Mouse (Mus musculus): ENCODE results near the gene Pfkl. TPM values are rescaled to one million over a fixed set of nuclear protein-coding genes. Genes with fewer than 3 reads are reported as not detected.
A peak's percentile ranks its signal among the peaks of the same experiment; 100 is the strongest.

Gene Pfkl
- 193 and 202 TPM in 2 replicates for polyA plus RNA-seq (2015; fragmentation: Nextera tagmentation; extraction: Ambion mirVana)

DNA sequence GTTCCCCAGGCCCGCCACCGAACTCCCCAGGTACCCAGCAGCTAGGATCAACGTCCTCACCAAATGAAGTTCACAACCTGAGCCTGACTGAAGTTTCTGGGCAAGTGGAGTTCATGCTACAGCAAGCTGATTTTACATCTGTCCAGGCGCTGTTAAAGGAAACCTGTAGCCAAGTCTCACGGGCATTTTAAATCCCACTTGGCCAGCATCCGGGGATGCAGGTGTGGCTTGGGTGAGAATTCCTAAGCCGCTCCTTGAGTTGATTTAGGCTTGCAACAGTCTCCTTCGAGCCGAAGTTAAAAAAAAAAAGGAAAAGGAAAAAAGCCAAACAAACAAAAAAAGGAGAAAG lies at the start of gene Pfkl:
Gene Pfkl, minus strand, starts transcription at position 139 of the 349 bp plus-strand sequence.
- no peak for ATAC-seq (ENCODE audit: insufficient read depth, low FRiP score, low read depth)
- WGBS = 0% methylated on average over 9 of the region's 9 CpGs

GRCm38 (mm10) chr10:78057056-78057455 lies 47.2 kb upstream of the Pfkl start:
- ATAC-seq (ENCODE audit: insufficient read depth, low FRiP score, low read depth) = no peak

More for the DNA sequence above, at the start of gene Pfkl:
- Histone ChIP-seq H3K27ac (peak within 1 kb of the TSS; percentile 100), H3K9me3 (no peaks in the 10 kb centered on the region), H3K4me3 (replicated peaks) (peak within 1 kb of the TSS; percentile 90), H3K4me2 (peak within 1 kb of the TSS; percentile 74), H3K9ac (peak within 1 kb of the TSS; percentile 87), H3K36me3 (no peaks in the 10 kb centered on the region), H3K4me1 (peaks cover 34% of the 10 kb centered on the region), H3K27me3 (replicated peaks) (no peaks in the 10 kb centered on the region)

DNA sequence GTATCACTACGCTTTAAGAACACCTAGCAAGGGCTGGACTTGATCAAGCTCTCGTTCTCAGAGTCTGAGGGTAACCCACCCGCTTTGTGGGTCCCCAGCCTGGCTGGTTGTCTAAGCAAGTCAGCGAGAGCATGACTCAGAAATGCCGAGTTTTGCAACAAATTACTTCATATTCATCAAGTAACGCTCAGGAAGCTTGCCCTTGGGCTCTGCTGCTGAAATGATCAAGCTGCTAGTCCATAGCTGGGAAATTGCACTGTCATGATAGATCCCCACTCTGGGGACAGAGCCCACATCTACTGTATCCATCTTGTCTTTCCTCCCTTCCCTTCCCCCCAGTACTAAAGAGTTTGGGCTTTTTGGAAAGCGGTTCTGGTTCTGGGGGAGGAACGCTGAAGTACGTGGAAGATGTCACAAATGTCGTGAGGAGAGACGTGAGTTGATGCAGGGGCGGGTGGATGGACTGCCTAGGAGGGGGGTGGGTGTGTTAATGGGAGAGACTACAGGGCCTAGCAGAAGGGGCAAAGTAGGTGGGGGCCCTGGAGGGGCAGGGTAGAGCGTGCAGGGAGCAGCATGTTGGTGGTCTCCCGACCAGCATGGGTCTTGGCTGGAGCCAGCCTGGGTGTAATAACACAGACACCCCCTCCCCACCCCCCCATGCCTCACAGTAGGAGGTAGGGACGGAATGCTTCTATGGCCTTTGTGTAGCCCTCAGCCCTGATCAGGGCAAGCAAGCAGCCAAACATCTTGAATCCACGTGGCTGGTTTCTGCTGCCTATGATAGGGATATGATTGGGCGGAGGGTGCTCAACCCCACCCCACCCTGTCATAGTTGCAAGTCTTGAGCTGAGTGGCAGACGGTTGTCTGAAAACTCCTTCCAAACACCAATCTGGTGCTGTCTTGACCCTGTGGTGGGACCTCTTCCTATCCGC lies 45.0 kb upstream of the Pfkl start:
- no peak for ATAC-seq (ENCODE audit: insufficient read depth, low FRiP score, low read depth)
- H3K27ac ChIP-seq = no peak overlapping the region
- no peak overlapping the region for H3K4me3 ChIP-seq (replicated peaks)
- no peaks in the 10 kb centered on the region for H3K9me3 ChIP-seq
- H3K27me3 ChIP-seq (replicated peaks) = no peaks in the 10 kb centered on the region
- WGBS = 62% methylated on average over 19 of the region's 19 CpGs
- H3K9ac ChIP-seq = no peak overlapping the region
- H3K4me1 ChIP-seq = no peaks in the 10 kb centered on the region
- H3K4me2 ChIP-seq = no peak overlapping the region
- no peaks in the 10 kb centered on the region for H3K36me3 ChIP-seq

More at GRCm38 (mm10) chr10:78057056-78057455, 47.2 kb upstream of the Pfkl start:
- Histone ChIP-seq H3K4me3 (replicated peaks) (no peak overlapping the region), H3K4me2 (no peak overlapping the region), H3K27ac (no peak overlapping the region), H3K9ac (no peak overlapping the region), H3K27me3 (replicated peaks) (no peaks in the 10 kb centered on the region), H3K36me3 (no peaks in the 10 kb centered on the region), H3K4me1 (no peaks in the 10 kb centered on the region), H3K9me3 (no peaks in the 10 kb centered on the region)
- WGBS = 86% methylated on average over 8 of the region's 8 CpGs

GRCm38 (mm10) chr10:78049519-78050035 lies 39.7 kb upstream of the Pfkl start:
- WGBS = 52% methylated on average over 11 of the region's 11 CpGs
- no peaks in the 10 kb centered on the region for H3K36me3 ChIP-seq
- no peak for ATAC-seq (ENCODE audit: insufficient read depth, low FRiP score, low read depth)

GRCm38 (mm10) chr10:78048061-78048730 lies 38.3 kb upstream of the Pfkl start:
- Histone ChIP-seq H3K4me2 (no peak overlapping the region), H3K27me3 (replicated peaks) (no peaks in the 10 kb centered on the region), H3K4me1 (peaks cover 3% of the 10 kb centered on the region), H3K27ac (no peak overlapping the region), H3K9me3 (no peaks in the 10 kb centered on the region), H3K36me3 (no peaks in the 10 kb centered on the region), H3K9ac (no peak overlapping the region), H3K4me3 (replicated peaks) (no peak overlapping the region)
- no peak for ATAC-seq (ENCODE audit: insufficient read depth, low FRiP score, low read depth)
- 76% methylated on average over 9 of the region's 10 CpGs for WGBS

More at GRCm38 (mm10) chr10:78049519-78050035, 39.7 kb upstream of the Pfkl start:
- H3K4me3 ChIP-seq (replicated peaks) = no peak overlapping the region
- no peaks in the 10 kb centered on the region for H3K27me3 ChIP-seq (replicated peaks)
- no peaks in the 10 kb centered on the region for H3K4me1 ChIP-seq
- no peak overlapping the region for H3K27ac ChIP-seq
- no peaks in the 10 kb centered on the region for H3K9me3 ChIP-seq
- no peak overlapping the region for H3K9ac ChIP-seq
- H3K4me2 ChIP-seq = no peak overlapping the region

DNA sequence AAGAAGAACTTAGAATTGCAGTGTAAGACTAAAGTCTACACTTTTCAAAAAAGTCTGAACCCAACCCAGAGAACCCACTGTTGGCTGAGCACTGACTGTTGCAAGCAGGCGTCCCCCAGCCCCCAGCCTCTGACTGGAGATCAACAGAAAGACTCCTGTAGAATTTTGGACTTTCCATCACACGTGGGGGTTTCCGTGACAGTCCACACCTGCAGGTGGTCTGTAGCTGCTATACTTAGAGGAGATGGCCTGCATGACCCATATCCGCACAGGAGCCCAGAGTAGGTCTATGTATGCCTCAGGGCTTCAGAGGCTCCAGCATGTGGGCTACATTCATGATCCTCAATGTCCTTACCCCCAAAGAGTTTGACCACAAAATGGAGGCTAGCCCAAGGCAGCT lies 36.5 kb upstream of the Pfkl start:
- H3K4me2 ChIP-seq = no peak overlapping the region
- 75% methylated on average over 4 of the region's 4 CpGs for WGBS
- H3K27ac ChIP-seq = no peak overlapping the region
- 0 out of 2 replicates have a peak, but pooled peaks cover 5% of the 10 kb centered on the region for H3K27me3 ChIP-seq (replicated peaks)
- H3K4me1 ChIP-seq = peaks cover 6% of the 10 kb centered on the region
- H3K9ac ChIP-seq = no peak overlapping the region
- H3K9me3 ChIP-seq = no peaks in the 10 kb centered on the region
- H3K36me3 ChIP-seq = no peaks in the 10 kb centered on the region
- no peak for ATAC-seq (ENCODE audit: insufficient read depth, low FRiP score, low read depth)
- H3K4me3 ChIP-seq (replicated peaks) = no peak overlapping the region

- no peak for ATAC-seq (ENCODE audit: insufficient read depth, low FRiP score, low read depth)
- H3K27ac ChIP-seq = no peak overlapping the region
- H3K4me1 ChIP-seq = peaks cover 6% of the 10 kb centered on the region
- 68% methylated on average over 1 of the region's 1 CpGs for WGBS
- H3K4me2 ChIP-seq = no peak overlapping the region
- no peaks in the 10 kb centered on the region for H3K9me3 ChIP-seq
- H3K36me3 ChIP-seq = no peaks in the 10 kb centered on the region
- no peak overlapping the region for H3K9ac ChIP-seq
- H3K27me3 ChIP-seq (replicated peaks) = 0 out of 2 replicates have a peak, but pooled peaks cover 5% of the 10 kb centered on the region
- H3K4me3 ChIP-seq (replicated peaks) = no peak overlapping the region
These were observed 34.6 kb upstream of the Pfkl start for GRCm38 (mm10) chr10:78044531-78044930.

DNA sequence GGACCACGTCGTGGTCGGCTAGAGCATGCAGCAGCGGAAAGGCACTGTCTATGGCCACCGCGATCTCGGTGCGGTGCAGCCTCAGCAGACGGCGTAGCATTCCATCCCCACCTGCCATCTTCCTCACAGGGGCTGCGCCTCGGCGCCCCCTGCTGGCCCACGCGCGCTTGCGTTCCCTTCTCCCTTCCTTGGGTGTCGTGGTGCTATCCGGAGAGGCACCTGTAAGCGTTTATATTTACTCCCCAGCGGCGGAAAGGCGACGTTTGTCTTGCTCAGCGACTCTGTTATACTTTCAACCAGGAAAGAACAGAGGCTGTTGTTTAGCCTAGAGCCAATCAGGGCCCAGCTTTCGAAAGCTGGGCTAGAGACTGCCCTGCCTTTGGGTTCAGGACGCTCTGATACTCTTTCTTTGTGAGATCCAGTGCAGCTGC lies 33.5 kb upstream of the Pfkl start, which contains the start of gene Aire:
Gene Aire, minus strand, starts transcription at position 205 of the 431 bp plus-strand sequence.
- Histone ChIP-seq H3K9me3 (no peaks in the 10 kb centered on the region), H3K27me3 (replicated peaks) (0 out of 2 replicates have a peak, but pooled peaks cover 5% of the 10 kb centered on the region), H3K9ac (no peak within 1 kb of the TSS), H3K27ac (no peak within 1 kb of the TSS), H3K36me3 (no peaks in the 10 kb centered on the region), H3K4me2 (peak within 1 kb of the TSS; percentile 54), H3K4me3 (replicated peaks) (peak within 1 kb of the TSS; percentile 9), H3K4me1 (peaks cover 6% of the 10 kb centered on the region)
- 3% methylated on average over 27 of the region's 27 CpGs for WGBS
- ATAC-seq (ENCODE audit: insufficient read depth, low FRiP score, low read depth) = peak; percentile 44

- Histone ChIP-seq H3K9me3 (no peaks in the 10 kb centered on the region), H3K4me1 (peaks cover 6% of the 10 kb centered on the region), H3K9ac (no peak overlapping the region), H3K27ac (no peak overlapping the region), H3K36me3 (no peaks in the 10 kb centered on the region), H3K4me3 (replicated peaks) (peak overlapping the region; percentile 9), H3K27me3 (replicated peaks) (0 out of 2 replicates have a peak, but pooled peaks cover 5% of the 10 kb centered on the region), H3K4me2 (peak overlapping the region; percentile 54)
- WGBS = 59% methylated on average over 14 of the region's 14 CpGs
- ATAC-seq (ENCODE audit: insufficient read depth, low FRiP score, low read depth) = 0 out of 2 replicates have a peak, but pooled peaks have one; percentile 24
These were observed 33.0 kb upstream of the Pfkl start for GRCm38 (mm10) chr10:78042697-78043405.

DNA sequence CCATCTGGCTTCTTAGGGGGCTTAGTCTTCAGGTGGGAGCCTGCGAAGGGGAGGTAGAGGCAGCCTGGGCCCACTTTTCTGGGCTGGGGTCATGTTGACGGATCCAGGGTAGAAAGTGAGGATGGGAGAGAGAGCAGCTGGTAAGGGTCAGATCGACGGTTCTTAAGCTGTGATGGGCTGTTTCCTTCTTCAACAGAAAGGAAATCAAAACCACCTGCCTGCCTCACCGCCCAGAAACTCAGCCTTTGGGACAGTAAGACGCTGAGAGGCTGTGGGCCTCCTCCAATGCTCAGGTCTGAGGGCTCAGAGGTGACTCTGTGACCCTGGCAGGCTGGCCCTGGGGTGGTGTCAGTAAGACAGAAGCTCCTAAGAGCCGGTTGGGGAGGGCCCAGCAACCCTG lies 32.2 kb upstream of the Pfkl start:
- no peak overlapping the region for H3K27ac ChIP-seq
- H3K27me3 ChIP-seq (replicated peaks) = 0 out of 2 replicates have a peak, but pooled peaks cover 5% of the 10 kb centered on the region
- H3K36me3 ChIP-seq = no peaks in the 10 kb centered on the region
- no peak for ATAC-seq (ENCODE audit: insufficient read depth, low FRiP score, low read depth)
- H3K4me1 ChIP-seq = peaks cover 6% of the 10 kb centered on the region
- H3K4me2 ChIP-seq = no peak overlapping the region
- no peaks in the 10 kb centered on the region for H3K9me3 ChIP-seq
- no peak overlapping the region for H3K9ac ChIP-seq
- 62% methylated on average over 7 of the region's 7 CpGs for WGBS
- H3K4me3 ChIP-seq (replicated peaks) = no peak overlapping the region

GRCm38 (mm10) chr10:78041647-78042046 lies 31.8 kb upstream of the Pfkl start, which contains the start of gene Dnmt3l:
TSS of gene Dnmt3l (plus strand) at chr10:78041947.
- Histone ChIP-seq H3K27ac (no peak within 1 kb of the TSS), H3K4me1 (peaks cover 6% of the 10 kb centered on the region), H3K9ac (no peak within 1 kb of the TSS), H3K4me2 (no peak within 1 kb of the TSS), H3K36me3 (no peaks in the 10 kb centered on the region), H3K4me3 (replicated peaks) (no peak within 1 kb of the TSS), H3K27me3 (replicated peaks) (0 out of 2 replicates have a peak, but pooled peaks cover 5% of the 10 kb centered on the region), H3K9me3 (no peaks in the 10 kb centered on the region)
- 94% methylated on average over 5 of the region's 5 CpGs for WGBS
- ATAC-seq (ENCODE audit: insufficient read depth, low FRiP score, low read depth) = no peak

Measured in stomach, embryonic 15.5 days (tissue).